Mouse (Mus musculus) urinary bladder, adult 2 months (tissue): ENCODE measurements around the gene Col4a2. TPM values are rescaled to one million over a fixed set of nuclear protein-coding genes. Genes with fewer than 3 reads are reported as not detected.

Experiments
- DNase-seq: peaks from one replicate; pipeline ENCODE4 v3.0.0; 2022; ENCODE audit warnings: low spot score
- polyA plus RNA-seq: library from polyadenylated mRNA; depleted of rRNA; stranded (reverse); fragments of >200 nt; gene quantifications from 2 replicates; pipeline ENCODE4 v1.2.3, GENCODE M21; 2012

Col4a2 gene
- polyA plus RNA-seq, 1 experiment: 109 TPM

GRCm38 (mm10) chr8:11323681-11324080 is 11.1 kb downstream of the Col4a2 start:
- DNase-seq: no peak

DNA sequence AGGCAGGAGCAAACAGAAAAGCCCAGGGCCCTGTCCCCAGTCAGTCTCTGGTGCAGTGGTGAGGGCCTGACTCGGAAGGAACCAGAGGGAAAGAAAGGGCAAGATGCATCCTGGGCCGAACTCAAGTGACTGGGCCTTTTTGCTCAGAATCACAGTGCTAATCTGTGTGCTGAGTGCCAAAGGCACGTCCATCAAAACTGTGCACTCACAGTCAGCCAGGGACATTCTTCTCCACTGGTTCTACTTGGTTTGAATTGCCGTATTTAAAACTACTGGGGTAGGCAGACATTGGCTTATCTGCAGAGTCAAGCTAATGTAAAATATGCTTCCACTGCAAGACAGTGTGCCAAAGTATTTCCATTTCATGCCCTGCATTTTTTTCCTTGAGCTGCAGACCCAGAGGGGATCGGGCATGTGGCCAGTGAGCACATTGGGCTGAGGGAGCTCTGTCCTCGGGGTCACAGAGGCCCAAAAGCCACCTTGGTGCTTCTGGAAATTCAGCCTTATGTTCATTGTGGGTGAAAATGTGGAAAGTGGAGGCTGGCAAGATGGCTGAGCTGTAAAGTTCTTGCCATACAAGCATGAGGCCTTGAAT is 12.3 kb downstream of the Col4a2 start:
- no peak for DNase-seq

GRCm38 (mm10) chr8:11327298-11327697 is 14.7 kb downstream of the Col4a2 start:
- no peak for DNase-seq

DNA sequence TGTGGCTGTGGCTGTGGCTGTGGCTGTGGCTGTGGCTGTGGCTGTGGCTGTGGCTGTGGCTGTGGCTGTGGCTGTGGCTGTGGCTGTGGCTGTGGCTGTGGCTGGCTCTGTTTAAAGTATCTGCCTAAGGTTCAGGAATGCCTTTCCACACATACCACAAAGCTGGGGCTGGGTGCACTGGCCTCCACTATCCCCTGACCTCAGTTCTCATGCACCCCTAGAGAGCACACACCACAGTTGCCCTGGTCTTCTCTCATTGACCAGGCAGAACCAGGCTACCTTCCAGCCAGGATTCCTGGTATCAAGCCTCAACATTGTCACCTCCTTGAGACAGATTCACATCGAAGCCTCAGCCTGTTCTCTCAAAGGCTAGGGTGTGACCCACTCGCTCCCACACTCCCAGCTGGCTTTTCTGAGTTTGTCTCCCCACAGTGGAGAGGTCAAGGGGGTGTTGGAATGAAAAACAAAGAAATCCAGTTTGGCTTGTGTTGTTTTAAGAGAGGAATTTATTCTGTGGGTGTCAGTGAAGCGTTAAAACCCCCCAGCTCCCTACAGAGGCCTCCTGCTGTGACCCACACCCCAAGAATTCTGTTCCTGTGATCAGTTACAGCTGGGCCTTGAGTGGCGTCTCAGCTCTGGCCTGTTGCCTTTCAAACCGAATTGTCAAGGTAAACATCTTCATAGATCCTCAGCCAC is 15.3 kb downstream of the Col4a2 start:
- no peak for DNase-seq

- DNase-seq: no peak
These were observed 19.0 kb downstream of the Col4a2 start for GRCm38 (mm10) chr8:11331561-11331960.

- no peak for DNase-seq
These were observed 21.1 kb downstream of the Col4a2 start for GRCm38 (mm10) chr8:11333746-11334145.

DNA sequence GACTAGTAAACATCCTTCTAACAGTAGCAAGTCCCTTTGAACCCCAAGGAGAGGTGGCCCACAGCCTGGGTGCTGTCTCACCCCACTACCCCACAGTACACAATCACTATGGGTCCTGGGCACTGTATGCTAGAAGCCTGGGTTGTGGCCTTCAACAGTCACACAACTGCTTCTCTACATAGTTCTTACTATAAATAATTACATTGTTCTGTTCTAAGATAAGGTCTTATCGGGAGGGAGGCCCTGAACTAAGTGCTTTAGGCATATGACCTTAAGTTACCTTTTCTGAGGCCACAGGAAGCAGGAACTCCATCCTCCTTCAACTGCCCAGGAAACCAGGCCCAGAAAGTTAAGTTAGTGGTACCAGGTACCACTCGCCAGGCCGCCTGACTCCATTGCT is 21.9 kb downstream of the Col4a2 start:
- no peak for DNase-seq

DNA sequence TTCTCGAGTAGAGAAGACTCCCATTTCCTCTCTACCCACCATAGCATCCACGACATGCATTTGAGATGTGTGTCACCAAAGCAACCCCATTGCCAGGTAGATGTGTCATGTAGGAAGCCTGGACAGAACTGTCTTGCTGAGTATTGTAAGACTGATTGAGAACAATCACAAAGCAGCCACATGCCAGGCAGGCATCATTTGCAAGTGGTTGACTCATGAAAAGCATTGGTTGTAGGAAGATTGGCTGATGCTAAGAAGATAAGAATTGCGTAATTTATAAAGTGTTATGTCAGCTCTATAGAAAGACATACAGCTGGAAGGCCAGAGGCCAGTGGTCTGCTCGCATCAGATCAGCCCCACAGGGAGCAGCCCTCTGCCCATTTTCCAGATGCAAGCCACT is 22.6 kb downstream of the Col4a2 start:
- no peak for DNase-seq

- DNase-seq: no peak
These were observed 23.7 kb downstream of the Col4a2 start for GRCm38 (mm10) chr8:11336346-11336745.

DNA sequence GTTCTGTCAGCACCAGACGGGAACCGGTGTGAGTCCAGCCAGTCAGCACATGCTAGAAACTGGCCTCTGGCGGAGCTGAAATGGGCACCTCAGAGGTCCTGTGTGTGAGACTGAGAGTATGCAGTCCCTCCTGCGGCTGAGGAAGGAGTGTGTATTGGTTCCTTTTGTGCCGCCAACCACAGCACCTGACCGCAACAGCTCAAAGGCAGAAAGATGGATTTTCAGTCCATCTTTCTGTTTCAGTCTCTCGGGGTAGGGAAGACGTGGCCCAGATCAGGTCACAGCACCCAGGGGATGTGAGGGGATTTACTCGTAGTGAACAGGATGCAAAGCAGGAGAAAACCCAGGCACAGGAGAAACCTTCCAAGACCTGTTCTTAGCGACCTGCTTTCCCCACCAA is 25.0 kb downstream of the Col4a2 start:
- DNase-seq: no peak

GRCm38 (mm10) chr8:11338507-11338906 is 25.9 kb downstream of the Col4a2 start:
- no peak for DNase-seq

DNA sequence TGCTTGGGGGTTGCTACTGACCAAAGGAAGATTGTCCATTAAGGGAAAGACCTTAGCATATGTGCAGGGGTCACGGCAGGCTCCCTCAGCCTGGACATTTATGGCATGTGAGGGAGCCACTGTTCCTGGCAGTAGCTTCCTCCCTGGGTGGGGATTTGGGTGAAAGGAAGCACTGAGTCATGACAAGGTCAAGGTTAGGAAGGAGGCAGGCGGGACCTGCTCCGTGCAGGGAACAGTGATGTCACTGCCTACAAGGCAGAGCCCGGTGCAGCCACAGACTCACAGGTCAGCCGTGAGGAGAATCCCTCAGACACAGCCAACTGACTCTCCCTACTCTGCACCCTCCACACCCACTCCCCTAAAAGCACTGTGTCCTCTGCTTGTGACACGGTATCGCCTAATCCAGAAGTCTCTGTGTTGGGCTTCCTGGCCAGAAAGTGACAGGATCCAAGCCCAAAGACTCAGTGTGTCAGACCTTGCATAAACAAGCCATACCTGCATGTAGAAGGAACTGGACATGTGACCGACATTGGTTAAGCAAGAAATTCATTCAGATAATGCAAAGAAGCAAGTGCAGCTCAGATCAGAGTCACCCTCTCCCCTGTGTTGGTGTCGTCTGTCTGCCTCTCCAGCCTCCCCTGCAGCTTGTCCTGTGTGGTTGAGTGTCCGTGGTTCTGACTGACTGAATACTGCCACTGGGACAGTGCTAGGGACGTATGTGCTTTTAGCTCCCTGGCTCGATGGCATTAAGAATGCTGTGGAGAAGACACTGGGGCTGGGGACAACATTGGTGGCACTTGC is 27.9 kb downstream of the Col4a2 start:
- no peak for DNase-seq

DNA sequence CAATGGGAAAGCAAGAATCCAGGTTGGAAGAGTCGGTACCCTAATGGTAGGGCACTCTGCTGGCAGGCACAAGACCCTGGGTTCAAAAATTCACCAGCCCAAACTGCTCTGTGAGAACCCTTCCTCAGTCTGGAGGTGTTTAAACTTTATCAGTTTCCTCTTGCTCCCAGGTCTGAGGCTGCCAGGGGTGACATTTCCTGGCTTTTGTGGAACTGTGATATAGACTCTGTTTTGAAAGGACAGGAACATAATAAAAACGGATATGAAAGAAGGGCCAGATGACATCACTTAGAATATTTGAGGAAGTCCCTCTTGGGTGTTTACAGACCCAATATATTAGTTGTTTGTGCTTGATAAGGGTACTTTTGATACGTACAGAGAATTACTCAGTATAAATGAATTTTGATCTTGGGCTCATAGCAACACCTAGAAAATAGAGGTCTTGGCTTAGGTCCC is 28.5 kb downstream of the Col4a2 start:
- DNase-seq: no peak

DNA sequence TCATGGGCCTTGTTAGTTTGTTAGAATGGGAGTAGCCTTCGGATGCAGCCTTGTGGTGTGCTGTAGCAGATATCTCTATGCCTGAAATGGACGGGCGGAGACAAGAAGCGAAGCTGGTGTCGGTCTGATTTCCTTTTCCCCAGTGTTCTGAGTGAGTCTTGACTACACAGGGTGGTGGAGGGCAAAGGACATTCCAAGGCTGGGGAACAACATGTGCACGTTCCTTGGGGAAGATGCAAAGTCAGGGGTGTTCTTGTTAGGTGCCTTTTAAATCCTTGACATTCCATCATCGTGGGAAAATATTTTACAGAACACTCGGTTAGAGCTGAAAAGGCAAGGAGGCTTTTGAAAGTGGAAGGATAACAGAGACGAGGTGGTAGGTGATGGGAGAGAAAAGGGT is 31.9 kb downstream of the Col4a2 start:
- no peak for DNase-seq

DNA sequence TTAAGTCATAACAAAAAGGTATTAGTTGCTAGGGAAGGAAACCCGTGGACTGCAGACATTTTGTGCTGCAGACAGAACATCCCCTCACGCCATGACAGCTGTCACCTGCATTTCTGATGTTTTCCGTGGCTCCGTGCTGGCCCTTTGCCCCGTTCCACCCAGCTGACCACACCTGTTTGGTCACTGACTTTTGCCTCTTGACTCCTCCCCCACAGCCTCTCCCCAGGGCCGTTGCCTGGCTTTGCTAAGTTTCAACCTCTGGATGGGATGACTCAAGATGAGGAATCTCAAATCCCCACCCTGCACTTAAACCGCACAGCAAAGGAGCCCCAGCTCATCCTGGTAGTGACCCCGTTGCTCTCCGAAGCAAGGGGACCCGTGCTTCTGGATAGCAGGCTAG is 33.6 kb downstream of the Col4a2 start:
- no peak for DNase-seq

GRCm38 (mm10) chr8:11347699-11348098 is 35.1 kb downstream of the Col4a2 start:
- no peak for DNase-seq

GRCm38 (mm10) chr8:11348622-11349021 is 36.0 kb downstream of the Col4a2 start:
- DNase-seq: no peak

DNA sequence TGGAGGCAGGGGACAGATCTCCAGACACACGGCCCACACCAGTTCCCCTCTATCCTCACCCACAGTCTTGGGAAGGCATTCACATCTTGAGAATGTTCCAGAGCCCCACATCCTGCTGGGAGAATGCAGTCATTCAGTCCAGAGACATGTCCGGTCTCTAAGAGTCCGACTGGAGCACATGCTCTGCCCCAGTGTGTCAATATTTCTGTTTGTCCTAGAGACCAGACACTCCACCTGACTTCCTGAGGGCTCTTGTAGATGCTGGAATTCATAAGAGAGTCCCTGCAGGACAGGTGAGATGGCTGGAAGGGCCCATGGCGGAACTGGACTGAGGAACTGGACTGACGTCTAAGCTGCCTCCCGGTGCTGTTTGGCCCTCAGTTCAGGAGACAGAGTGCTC is 38.8 kb downstream of the Col4a2 start:
- DNase-seq: no peak

GRCm38 (mm10) chr8:11352514-11352913 is 39.9 kb downstream of the Col4a2 start:
- DNase-seq: no peak

DNA sequence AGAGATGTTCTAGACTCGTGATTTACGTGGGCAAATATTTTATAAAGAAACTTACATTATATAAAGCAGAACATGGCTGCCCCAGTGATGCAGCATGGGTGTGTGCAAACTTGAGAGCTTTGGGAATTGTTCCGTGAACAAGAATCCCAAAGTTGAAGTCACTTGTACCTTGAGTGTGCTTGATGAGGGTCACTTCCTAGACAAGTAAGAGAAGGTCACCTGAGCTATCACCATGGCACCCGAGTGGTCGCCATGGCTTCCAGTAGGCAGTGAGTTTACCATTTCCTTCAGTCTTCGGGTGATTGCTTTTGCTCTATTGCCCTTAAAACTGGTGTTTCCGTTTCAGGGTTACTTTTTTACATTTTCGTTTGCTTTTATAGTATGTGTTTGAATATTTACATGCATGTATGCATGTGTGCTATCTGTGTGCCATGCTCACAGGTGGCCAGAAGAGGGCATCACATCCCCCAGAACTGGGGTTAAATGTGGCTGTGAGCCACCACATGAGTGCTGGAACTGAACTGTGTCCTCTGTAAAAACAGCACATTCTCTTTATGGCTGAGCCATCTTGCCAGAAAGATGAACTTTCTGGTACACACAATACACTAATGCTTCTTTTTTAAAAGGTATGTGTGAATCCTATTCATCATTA is 42.3 kb downstream of the Col4a2 start:
- DNase-seq: no peak

GRCm38 (mm10) chr8:11355900-11356299 is 43.3 kb downstream of the Col4a2 start:
- DNase-seq: no peak

DNA sequence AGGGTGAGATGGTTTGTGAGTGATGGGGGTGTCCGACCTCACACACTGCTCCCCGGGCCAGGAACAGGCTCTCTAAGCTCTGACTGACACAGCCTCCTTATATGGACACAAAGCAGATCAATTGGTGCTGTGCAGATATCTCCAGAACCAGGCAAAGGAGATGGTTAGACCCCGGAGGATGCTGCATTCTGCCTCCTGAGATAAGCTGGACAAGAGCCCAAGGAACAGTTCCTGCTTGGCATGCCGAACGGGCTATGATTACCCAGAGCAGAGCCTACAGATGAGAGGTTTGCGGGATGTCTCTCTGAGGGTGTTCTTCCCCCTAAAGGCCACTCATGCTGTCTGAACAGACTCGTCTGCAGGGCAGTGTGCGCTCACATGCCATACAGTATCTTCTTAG is 44.2 kb downstream of the Col4a2 start:
- no peak for DNase-seq
